Mouse (Mus musculus): Measurements from ENCODE around the gene Ncl. TPM values are rescaled to one million over a fixed set of nuclear protein-coding genes. Genes with fewer than 3 reads are reported as not detected.

The Ncl gene
- total RNA-seq, 2 experiments from 2014 or later = 728 to 917 TPM

Other genes with a start within 250 kb of the Ncl start
- not detected in 2 replicates for gene Htr2b, start 247.4 kb downstream of the Ncl start, total RNA-seq (2014; fragmentation: Nextera tagmentation)
- not detected in 2 replicates for gene Htr2b, start 247.4 kb downstream of the Ncl start, total RNA-seq (2017)
- gene Gm21972, start 225.8 kb downstream of the Ncl start, total RNA-seq (2014; fragmentation: Nextera tagmentation) = 0.85 TPM in 1 of 2 replicates, not detected in the other
- 5.9 and 29.9 TPM in 2 replicates for gene Gm21972, start 225.8 kb downstream of the Ncl start, total RNA-seq (2017)
- gene Armc9, start 204.6 kb downstream of the Ncl start, total RNA-seq (2014; fragmentation: Nextera tagmentation) = 0.80 and 1.7 TPM in 2 replicates
- 1.2 and 3.7 TPM in 2 replicates for gene Armc9, start 204.6 kb downstream of the Ncl start, total RNA-seq (2017)
- 1.0 and 3.9 TPM in 2 replicates for gene B3gnt7, start 56.6 kb downstream of the Ncl start, total RNA-seq (2014; fragmentation: Nextera tagmentation)
- 0.30 and 0.98 TPM in 2 replicates for gene B3gnt7, start 56.6 kb downstream of the Ncl start, total RNA-seq (2017)
- not detected in 2 replicates for gene Nmur1, start 66.8 kb upstream of the Ncl start, total RNA-seq (2014; fragmentation: Nextera tagmentation)
- gene Nmur1, start 66.8 kb upstream of the Ncl start, total RNA-seq (2017) = not detected in 2 replicates
- gene Tex44, start 66.9 kb upstream of the Ncl start, total RNA-seq (2014; fragmentation: Nextera tagmentation) = not detected in 2 replicates
- gene Tex44, start 66.9 kb upstream of the Ncl start, total RNA-seq (2017) = not detected in 2 replicates
- gene Ptma, start 167.3 kb upstream of the Ncl start, total RNA-seq (2014; fragmentation: Nextera tagmentation) = 3,814 and 3,953 TPM in 2 replicates
- 7,771 and 8,789 TPM in 2 replicates for gene Ptma, start 167.3 kb upstream of the Ncl start, total RNA-seq (2017)
- 57.7 and 68.0 TPM in 2 replicates for gene Pde6d, start 223.2 kb upstream of the Ncl start, total RNA-seq (2014; fragmentation: Nextera tagmentation)
- 32.0 and 33.0 TPM in 2 replicates for gene Pde6d, start 223.2 kb upstream of the Ncl start, total RNA-seq (2017)
- gene Cops7b, start 223.5 kb upstream of the Ncl start, total RNA-seq (2014; fragmentation: Nextera tagmentation) = 22.1 and 29.3 TPM in 2 replicates
- 19.9 and 24.2 TPM in 2 replicates for gene Cops7b, start 223.5 kb upstream of the Ncl start, total RNA-seq (2017)

Data from granulocyte monocyte progenitor cell, adult 5-6 weeks (primary cell).